Mouse (Mus musculus) liver, adult (tissue): ENCODE data around the gene Oxsm.

Experiments used
- GATA4 ChIP-seq: IDR thresholded peaks from 2 replicates; pipeline ENCODE4 v1.6.1; 2014; ENCODE audit warnings: mild to moderate bottlenecking, low read length; ENCODE audit not compliant: insufficient replicate concordance

The Oxsm gene

DNA sequence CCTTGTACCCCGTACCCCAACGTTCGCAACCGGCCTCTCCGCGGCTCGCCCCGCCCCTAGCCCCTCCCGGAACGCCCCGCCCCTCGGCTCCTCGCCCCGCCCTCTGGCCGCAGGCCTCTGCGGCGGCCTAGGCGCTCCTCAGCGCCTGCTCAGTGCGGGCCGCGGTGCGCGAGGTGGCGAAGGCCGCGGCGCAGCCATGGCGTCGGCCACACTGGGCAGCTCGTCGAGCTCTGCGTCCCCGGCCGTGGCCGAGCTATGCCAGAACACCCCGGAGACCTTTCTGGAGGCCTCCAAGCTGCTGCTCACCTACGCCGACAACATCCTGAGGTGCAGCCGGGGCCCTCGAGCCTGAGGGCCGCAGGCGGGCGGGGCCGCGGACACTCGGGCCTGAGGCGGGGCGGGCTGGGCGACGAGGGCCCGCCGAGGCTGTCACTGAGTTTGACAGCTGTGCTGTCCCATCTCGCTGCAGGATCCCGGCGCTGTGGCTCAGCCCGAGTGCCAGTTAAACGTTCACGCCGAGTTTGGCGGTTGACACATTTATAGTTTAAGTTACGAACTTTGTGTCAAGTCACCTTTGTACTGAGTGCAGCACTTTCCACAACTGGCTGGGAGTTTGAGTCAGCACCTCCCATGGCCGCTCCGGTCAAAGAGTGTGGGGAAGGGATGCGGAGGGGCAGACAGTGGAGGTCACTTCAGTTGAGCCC is at the start of gene Oxsm, which contains the start of gene Ngly1:
Oxsm (minus strand) TSS at position 638 of the 704 bp plus-strand sequence.
Ngly1 (plus strand) TSS at position 110 of the 704 bp plus-strand sequence.
- TF ChIP-seq GATA4 = no peak; the same call in 1 of the 2 replicates

GRCm38 (mm10) chr14:16296816-16297468 is 47.3 kb upstream of the Oxsm start:
- no peak for TF ChIP-seq GATA4

GRCm38 (mm10) chr14:16293921-16294320 is 44.3 kb upstream of the Oxsm start:
- no peak for TF ChIP-seq GATA4

- TF ChIP-seq GATA4 = no peak
Observed at GRCm38 (mm10) chr14:16293015-16293414, 43.4 kb upstream of the Oxsm start.

GRCm38 (mm10) chr14:16292371-16292770 is 42.8 kb upstream of the Oxsm start:
- TF ChIP-seq GATA4 = no peak

- no peak for TF ChIP-seq GATA4
Observed at GRCm38 (mm10) chr14:16283966-16284365, 34.4 kb upstream of the Oxsm start.

GRCm38 (mm10) chr14:16279196-16279595 is 29.6 kb upstream of the Oxsm start:
- TF ChIP-seq GATA4 = no peak

GRCm38 (mm10) chr14:16273677-16274076 is 24.1 kb upstream of the Oxsm start:
- no peak for TF ChIP-seq GATA4

GRCm38 (mm10) chr14:16269776-16270175 is 20.2 kb upstream of the Oxsm start:
- no peak for TF ChIP-seq GATA4

GRCm38 (mm10) chr14:16267028-16267427 is 17.4 kb upstream of the Oxsm start:
- TF ChIP-seq GATA4 = no peak

DNA sequence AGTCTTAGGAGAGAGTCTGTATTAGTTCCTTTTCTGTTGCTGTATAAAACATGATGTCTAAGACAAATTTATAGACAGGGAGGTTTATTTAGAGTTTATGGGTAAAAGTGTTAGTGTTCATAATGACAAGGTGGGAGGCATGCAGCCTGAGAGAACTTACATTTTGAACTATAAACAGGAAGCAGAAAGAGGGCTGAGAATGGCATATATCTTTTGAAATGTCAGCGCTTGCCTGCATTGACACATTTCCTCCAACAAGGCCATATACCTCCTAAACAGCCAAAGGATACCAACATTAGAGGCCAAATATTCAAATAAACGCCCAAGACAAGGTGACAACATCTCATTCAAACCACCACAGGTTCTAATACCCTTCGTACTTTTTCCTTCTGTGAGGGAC is 12.3 kb upstream of the Oxsm start:
- TF ChIP-seq GATA4 = no peak

GRCm38 (mm10) chr14:16260541-16260940 is 10.9 kb upstream of the Oxsm start:
- no peak for TF ChIP-seq GATA4

DNA sequence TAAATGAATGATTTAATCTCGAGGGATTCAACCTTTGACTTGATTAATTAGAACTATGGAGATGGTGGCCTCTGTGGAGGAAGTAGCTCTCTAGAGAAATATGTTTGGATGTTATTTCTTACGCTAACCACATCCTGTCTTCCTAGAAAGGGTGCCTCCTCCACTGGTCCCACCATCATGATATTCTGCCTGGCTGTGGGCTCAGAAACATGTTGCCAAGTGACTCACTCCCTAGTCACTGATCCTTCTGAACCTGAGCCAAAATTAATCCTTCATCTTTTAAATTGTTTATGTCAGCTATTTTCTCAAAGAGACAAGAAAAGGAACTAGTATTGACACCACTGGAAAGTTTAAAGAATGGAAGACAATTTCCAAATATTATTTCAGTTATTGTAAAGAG is 6.6 kb upstream of the Oxsm start:
- no peak for TF ChIP-seq GATA4

DNA sequence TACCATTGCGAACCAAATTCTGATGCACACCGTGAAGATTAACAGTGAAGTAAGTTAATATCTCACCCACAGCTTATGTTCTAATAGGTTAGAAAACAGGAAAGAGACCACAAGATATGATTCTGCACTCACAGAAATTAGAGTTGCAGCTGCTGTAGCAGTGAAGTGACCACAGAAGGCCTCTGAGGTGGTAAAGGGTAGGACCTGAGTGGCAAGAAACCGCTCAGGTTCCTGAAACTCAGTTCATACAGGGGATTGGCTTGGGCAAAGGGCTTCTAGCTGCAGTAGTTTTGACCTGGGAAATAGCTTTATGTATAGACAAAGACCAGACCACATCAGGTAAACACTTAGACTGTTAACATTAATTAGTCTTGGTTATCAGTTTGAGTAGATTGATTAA is 6.1 kb upstream of the Oxsm start:
- TF ChIP-seq GATA4 = no peak

DNA sequence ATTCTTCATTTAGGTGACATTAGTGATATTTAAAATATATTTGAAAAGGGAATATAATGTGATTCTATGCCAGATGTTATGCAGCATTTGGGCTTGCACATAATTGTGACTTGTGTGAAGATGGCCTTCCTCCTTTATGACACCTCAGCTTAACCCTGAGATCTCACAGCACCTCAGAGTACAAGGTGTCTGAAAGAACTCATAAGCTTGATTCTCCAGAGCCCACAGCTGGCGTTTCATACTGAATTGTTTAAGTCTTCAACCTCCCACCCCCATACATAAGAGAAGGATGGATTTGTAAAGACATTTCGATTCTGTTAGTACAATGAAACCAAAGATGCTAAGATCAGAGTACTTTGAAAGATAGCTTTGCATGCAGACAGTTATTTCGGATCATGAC is 491 bp upstream of the Oxsm start:
- no peak for TF ChIP-seq GATA4

GRCm38 (mm10) chr14:16248603-16249157 is 928 bp downstream of the Oxsm start:
- no peak for TF ChIP-seq GATA4

DNA sequence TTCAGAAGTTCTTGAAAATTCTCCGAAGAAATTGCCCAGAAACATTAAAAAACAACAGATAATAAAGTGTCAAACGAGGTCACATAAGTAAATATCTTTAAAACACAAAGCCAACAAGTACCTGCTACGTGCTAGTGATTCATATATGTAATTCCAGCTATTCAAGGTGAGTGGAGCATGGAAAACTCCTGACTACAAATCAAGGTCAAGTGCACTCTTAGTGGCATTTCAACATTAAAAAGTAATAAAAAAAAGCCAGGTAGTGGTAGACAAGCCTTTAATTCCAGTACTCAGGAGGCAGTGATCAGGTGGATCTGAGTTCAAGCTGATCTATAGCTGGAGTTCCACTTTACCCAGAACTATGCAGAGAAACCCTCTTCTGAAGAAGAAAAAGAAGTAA is 1.5 kb downstream of the Oxsm start:
- TF ChIP-seq GATA4 = no peak

GRCm38 (mm10) chr14:16246340-16246912 is 3.2 kb downstream of the Oxsm start:
- no peak for TF ChIP-seq GATA4
